Mouse (Mus musculus) liver, embryonic 13.5 days (tissue): ENCODE results near the gene Clca1. TPM values are rescaled to one million over a fixed set of nuclear protein-coding genes. Genes with fewer than 3 reads are reported as not detected.

Experiments used
- ATAC-seq: fragments of 200-750 bp; cut with Nextera tagmentation; 2 replicates; pipeline ENCODE4 v1.8.0; 2017; ENCODE audit warnings: low read depth, mild to moderate bottlenecking, moderate number of reproducible peaks, moderate library complexity
- DNase-seq: peaks from one replicate; pipeline ENCODE4 v3.0.0; 2022
- H3K27ac ChIP-seq: fragments of 300-500 bp; sonication (generic); 2 replicates; pipeline ENCODE4 v1.5.1; 2015; ENCODE audit warnings: moderate library complexity, mild to moderate bottlenecking, inconsistent platforms
- H3K27me3 ChIP-seq: fragments of 300-500 bp; sonication (generic); 2 replicates; pipeline ENCODE4 v1.6.1; 2015; ENCODE audit warnings: mild to moderate bottlenecking, inconsistent platforms
- H3K36me3 ChIP-seq: fragments of 300-500 bp; sonication (generic); 2 replicates; pipeline ENCODE4 v1.6.1; 2015; ENCODE audit warnings: mild to moderate bottlenecking, inconsistent platforms
- H3K4me1 ChIP-seq: fragments of 300-500 bp; sonication (generic); replicated peaks from 2 replicates; pipeline ENCODE4 v1.6.1; 2015; ENCODE audit warnings: inconsistent platforms
- H3K4me2 ChIP-seq: fragments of 300-500 bp; sonication (generic); 2 replicates; pipeline ENCODE4 v1.6.1; 2015; ENCODE audit warnings: inconsistent platforms, mild to moderate bottlenecking, moderate library complexity
- H3K4me3 ChIP-seq: fragments of 300-500 bp; sonication (generic); replicated peaks from 2 replicates; pipeline ENCODE4 v1.5.1; 2015; ENCODE audit warnings: mild to moderate bottlenecking, inconsistent platforms
- H3K9ac ChIP-seq: fragments of 300-500 bp; sonication (generic); 2 replicates; pipeline ENCODE4 v1.6.1; 2015; ENCODE audit warnings: mild to moderate bottlenecking, inconsistent platforms
- H3K9me3 ChIP-seq: fragments of 300-500 bp; sonication (generic); replicated peaks from 2 replicates; pipeline ENCODE4 v1.6.1; 2016; ENCODE audit warnings: inconsistent platforms
- WGBS: fragments of 180-500 bp; shearing (Covaris S2); methylation state at CpG from one replicate; pipeline ENCODE4 v1.1.7; 2015; ENCODE audit not compliant: insufficient replicate concordance; 5-methylcytosine and 5-hydroxymethylcytosine counted together
- polyA plus RNA-seq: library from polyadenylated mRNA; unstranded; fragments of >200 nt; fragmentation: Nextera tagmentation; extraction: Ambion mirVana; gene quantifications from 2 replicates; pipeline ENCODE4 v1.2.1, GENCODE M21; 2015

Gene Clca1
- polyA plus RNA-seq, 1 experiment from 2014 or later: not detected

DNA sequence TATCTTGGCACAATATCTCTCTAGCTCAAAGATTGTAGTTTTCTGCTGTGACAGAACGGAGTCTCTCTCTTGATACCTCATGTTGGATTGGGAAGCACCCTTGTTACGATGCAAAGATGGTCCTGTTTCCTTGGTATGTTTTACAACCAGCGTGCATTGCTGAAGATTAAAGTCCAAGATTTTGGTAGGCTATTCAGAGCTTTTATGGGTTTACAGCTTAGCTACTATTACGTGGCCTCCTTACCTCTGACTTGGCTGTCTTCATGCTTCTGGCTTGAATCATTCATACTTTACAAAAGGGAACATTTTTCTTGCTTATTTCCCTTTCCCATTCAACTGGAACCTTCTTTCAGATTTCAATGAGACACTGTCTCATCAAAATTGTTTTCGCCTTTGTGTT is 39.5 kb downstream of the Clca1 start:
- H3K9me3 ChIP-seq: no peaks in the 10 kb centered on the region
- no peaks in the 10 kb centered on the region for H3K27me3 ChIP-seq

DNA sequence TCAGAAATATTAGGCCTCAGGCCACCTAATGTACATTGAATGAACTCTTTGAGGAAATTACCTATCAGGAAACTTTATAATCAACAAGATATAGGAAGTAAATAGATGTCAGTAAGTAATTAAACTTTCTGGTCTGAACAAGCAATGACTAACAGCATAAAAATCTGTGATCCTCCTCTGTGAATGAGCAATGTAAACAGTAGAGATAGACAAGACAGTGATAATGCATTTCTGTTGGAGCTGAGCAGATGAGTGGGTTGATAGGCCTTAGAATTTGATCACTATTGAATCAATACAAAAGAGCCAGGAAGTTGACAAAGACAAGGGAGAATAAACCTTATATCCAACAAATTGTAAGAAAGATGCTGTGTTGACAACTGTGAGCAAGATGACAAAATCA is 40.0 kb downstream of the Clca1 start:
- H3K9ac ChIP-seq: no peak overlapping the region
- no peak overlapping the region for H3K4me3 ChIP-seq
- H3K4me2 ChIP-seq: no peak overlapping the region
- H3K27ac ChIP-seq: no peak overlapping the region
- H3K9me3 ChIP-seq: no peaks in the 10 kb centered on the region
- H3K4me1 ChIP-seq: no peaks in the 10 kb centered on the region
- ATAC-seq: no peak
- no peaks in the 10 kb centered on the region for H3K27me3 ChIP-seq
- no peaks in the 10 kb centered on the region for H3K36me3 ChIP-seq
- no peak for DNase-seq

More for the DNA sequence above, 39.5 kb downstream of the Clca1 start:
- Histone ChIP-seq H3K4me1 (no peaks in the 10 kb centered on the region), H3K27ac (no peak overlapping the region), H3K9ac (no peak overlapping the region), H3K4me3 (no peak overlapping the region), H3K4me2 (no peak overlapping the region), H3K36me3 (no peaks in the 10 kb centered on the region)
- ATAC-seq (no peak), DNase-seq (no peak)
- 67% methylated on average over 5 of the region's 5 CpGs for WGBS

DNA sequence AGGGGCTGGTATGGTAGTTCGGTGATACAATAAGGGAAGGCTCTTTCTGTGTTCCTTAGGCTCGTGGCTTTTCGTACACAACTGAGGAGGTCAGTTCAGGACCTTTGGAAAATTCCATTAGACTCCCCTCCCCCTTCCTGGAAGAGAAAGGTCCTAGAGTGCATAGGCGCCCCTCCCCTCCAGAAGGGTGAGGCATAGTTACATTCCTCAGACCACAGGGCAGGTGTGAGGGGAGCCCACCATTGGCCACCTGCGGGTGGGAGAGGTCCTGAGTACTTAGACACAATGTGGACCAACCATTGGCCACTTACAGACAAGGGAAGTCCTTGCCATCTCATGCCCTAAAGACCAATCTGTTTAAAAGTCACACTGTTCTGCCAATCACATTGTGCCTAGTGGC is 46.7 kb downstream of the Clca1 start:
- 68% methylated on average over 5 of the region's 5 CpGs for WGBS

DNA sequence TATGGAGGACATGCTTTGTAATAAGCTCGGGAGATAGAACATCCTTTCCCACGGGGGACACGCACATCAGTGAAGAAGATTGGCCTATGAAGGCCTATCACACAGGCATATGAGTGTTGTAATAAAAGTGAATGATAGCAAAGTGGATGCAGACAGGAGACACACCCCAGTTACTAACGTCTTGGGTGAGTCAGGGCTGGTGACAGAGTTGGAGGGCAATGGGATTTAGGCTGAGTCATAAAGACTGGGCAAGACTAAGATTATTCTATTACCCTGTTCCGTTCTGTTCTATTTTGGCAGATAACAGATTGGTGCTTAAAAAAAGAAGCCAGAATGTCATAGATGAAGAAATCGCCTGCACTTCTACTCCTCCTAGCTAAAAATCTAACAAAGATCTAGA is 52.0 kb downstream of the Clca1 start:
- no peak for ATAC-seq
- no peaks in the 10 kb centered on the region for H3K9me3 ChIP-seq
- H3K4me1 ChIP-seq: no peaks in the 10 kb centered on the region
- H3K4me2 ChIP-seq: no peak overlapping the region
- WGBS: 63% methylated on average over 6 of the region's 6 CpGs
- H3K9ac ChIP-seq: no peak overlapping the region
- H3K27ac ChIP-seq: no peak overlapping the region
- H3K36me3 ChIP-seq: no peaks in the 10 kb centered on the region
- no peaks in the 10 kb centered on the region for H3K27me3 ChIP-seq
- H3K4me3 ChIP-seq: no peak overlapping the region
- no peak for DNase-seq

More for the DNA sequence above, 46.7 kb downstream of the Clca1 start:
- DNase-seq (no peak), ATAC-seq (no peak)
- Histone ChIP-seq H3K4me2 (no peak overlapping the region), H3K9ac (no peak overlapping the region), H3K27me3 (no peaks in the 10 kb centered on the region), H3K27ac (no peak overlapping the region), H3K36me3 (no peaks in the 10 kb centered on the region), H3K9me3 (no peaks in the 10 kb centered on the region), H3K4me3 (no peak overlapping the region), H3K4me1 (no peaks in the 10 kb centered on the region)

- Histone ChIP-seq H3K9ac (no peak overlapping the region), H3K27ac (no peak overlapping the region), H3K4me3 (no peak overlapping the region), H3K36me3 (no peaks in the 10 kb centered on the region), H3K4me2 (no peak overlapping the region), H3K27me3 (no peaks in the 10 kb centered on the region), H3K9me3 (no peaks in the 10 kb centered on the region), H3K4me1 (no peaks in the 10 kb centered on the region)
- 41% methylated on average over 4 of the region's 4 CpGs for WGBS
- no peak for ATAC-seq
- no peak for DNase-seq
These were observed 54.9 kb downstream of the Clca1 start for GRCm38 (mm10) chr3:144977631-144978030.

- Histone ChIP-seq H3K9me3 (no peaks in the 10 kb centered on the region), H3K27ac (no peak overlapping the region), H3K4me1 (no peaks in the 10 kb centered on the region), H3K27me3 (no peaks in the 10 kb centered on the region), H3K4me3 (no peak overlapping the region), H3K4me2 (no peak overlapping the region), H3K9ac (no peak overlapping the region), H3K36me3 (no peaks in the 10 kb centered on the region)
- DNase-seq (no peak), ATAC-seq (no peak)
- whole genome bisulfite sequencing: 63% methylated on average over 1 of the region's 1 CpGs
These were observed 56.5 kb downstream of the Clca1 start for GRCm38 (mm10) chr3:144976091-144976490.

GRCm38 (mm10) chr3:144974945-144975344 is 57.6 kb downstream of the Clca1 start, which contains the start of gene Clca4a:
Clca4a (minus strand) TSS chr3:144975045.
- Histone ChIP-seq H3K27me3 (no peaks in the 10 kb centered on the region), H3K4me1 (no peaks in the 10 kb centered on the region), H3K4me2 (no peak within 1 kb of the TSS), H3K9me3 (no peaks in the 10 kb centered on the region), H3K4me3 (no peak within 1 kb of the TSS), H3K27ac (no peak within 1 kb of the TSS), H3K9ac (no peak within 1 kb of the TSS), H3K36me3 (no peaks in the 10 kb centered on the region)
- ATAC-seq (no peak), DNase-seq (no peak)

GRCm38 (mm10) chr3:144971553-144972270 is 60.9 kb downstream of the Clca1 start:
- no peak overlapping the region for H3K4me2 ChIP-seq

GRCm38 (mm10) chr3:144969755-144970154 is 62.8 kb downstream of the Clca1 start:
- H3K36me3 ChIP-seq: no peaks in the 10 kb centered on the region
- H3K9me3 ChIP-seq: no peaks in the 10 kb centered on the region
- no peak overlapping the region for H3K4me3 ChIP-seq
- no peak for ATAC-seq
- WGBS: 44% methylated on average over 1 of the region's 1 CpGs
- H3K4me1 ChIP-seq: no peaks in the 10 kb centered on the region
- DNase-seq: no peak
- H3K4me2 ChIP-seq: no peak overlapping the region
- H3K9ac ChIP-seq: no peak overlapping the region
- no peak overlapping the region for H3K27ac ChIP-seq
- H3K27me3 ChIP-seq: no peaks in the 10 kb centered on the region

More at GRCm38 (mm10) chr3:144971553-144972270, 60.9 kb downstream of the Clca1 start:
- WGBS: 65% methylated on average over 9 of the region's 9 CpGs
- DNase-seq (no peak), ATAC-seq (no peak)
- H3K27me3 ChIP-seq: no peaks in the 10 kb centered on the region
- no peaks in the 10 kb centered on the region for H3K9me3 ChIP-seq
- no peaks in the 10 kb centered on the region for H3K4me1 ChIP-seq
- H3K9ac ChIP-seq: no peak overlapping the region
- no peak overlapping the region for H3K4me3 ChIP-seq
- no peak overlapping the region for H3K27ac ChIP-seq
- no peaks in the 10 kb centered on the region for H3K36me3 ChIP-seq

DNA sequence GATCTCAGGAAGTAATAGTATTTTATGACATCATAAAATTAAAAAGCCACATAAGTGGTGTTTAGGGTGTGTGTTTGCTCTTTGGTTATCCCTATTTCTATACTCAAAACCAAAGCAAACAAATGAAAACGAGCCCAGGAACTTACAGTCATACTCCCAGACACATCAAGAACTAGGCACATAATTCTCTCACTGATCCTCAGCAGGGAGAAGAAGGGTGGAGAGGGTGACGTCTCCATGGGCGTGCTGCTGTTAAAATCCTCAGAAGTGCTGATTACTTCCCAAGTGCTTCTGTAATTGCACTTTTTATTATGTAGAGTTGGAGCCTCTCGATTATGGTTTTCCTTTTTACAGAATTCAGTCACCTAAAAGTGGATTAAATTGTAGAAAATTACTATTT is 66.5 kb downstream of the Clca1 start:
- Histone ChIP-seq H3K9me3 (no peaks in the 10 kb centered on the region), H3K27ac (no peak overlapping the region), H3K4me2 (no peak overlapping the region), H3K27me3 (no peaks in the 10 kb centered on the region), H3K4me3 (no peak overlapping the region), H3K4me1 (no peaks in the 10 kb centered on the region), H3K9ac (no peak overlapping the region), H3K36me3 (no peaks in the 10 kb centered on the region)
- 43% methylated on average over 4 of the region's 4 CpGs for WGBS
- DNase-seq (no peak), ATAC-seq (no peak)
